Comparison of ENCODE assay signal across 8 mouse cellular contexts in the genomic region with DNA sequence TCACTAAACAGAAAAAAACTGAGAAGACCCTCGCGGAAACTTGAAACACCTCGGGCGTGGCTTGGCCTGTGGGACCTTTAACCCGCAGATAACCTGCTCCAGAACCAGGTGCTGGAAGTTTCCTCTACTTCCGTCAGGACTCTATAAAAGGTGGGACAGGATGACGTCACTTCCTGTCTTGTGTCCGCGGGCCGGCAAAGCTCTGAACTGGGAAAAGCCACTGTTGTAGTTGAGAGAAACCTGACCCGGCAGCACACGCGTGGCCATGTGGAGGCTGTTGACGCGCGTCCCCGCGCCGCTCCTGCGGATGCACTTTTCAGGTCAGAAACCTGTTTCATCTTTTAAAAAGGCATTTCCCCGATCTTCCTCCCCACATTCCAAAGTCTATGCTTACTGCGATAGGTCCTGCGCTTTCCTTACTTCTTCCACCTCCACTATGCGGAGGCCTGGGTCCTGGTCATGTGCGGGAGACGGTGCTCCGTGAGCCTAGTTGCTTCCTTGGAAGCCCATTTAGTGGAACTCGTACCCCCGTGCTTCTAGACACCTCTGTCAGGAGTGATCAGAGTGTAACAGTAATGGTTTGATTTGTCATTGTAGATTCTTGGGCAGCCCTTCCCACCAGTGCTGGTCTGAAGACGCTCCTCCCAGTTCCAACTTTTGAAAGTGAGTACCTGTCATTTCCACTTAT. TPM values are rescaled to one million over a fixed set of nuclear protein-coding genes. Genes with fewer than 3 reads are reported as not detected.
A peak's percentile ranks its signal among the peaks of the same experiment; 100 is the strongest.
DNase-seq lines count a peak whose midpoint lies in the region; ATAC-seq lines count a peak whose summit lies in the region.

A gene (plus strand): TSS at position 187 of the 688 bp plus-strand sequence.

- DNase-seq in adipocyte (ENCODE audit: low spot score) = peak; percentile 96
- peak; percentile 95 for DNase-seq in embryo, embryonic 10 days (ENCODE audit: low spot score)
- DNase-seq in gastrocnemius, postnatal 10 days = peak; percentile 79
- DNase-seq in induced T-regulatory cell, adult 2 months (ENCODE audit: low read depth) = peak; percentile 97
- DNase-seq in left cerebral cortex, adult 9 months (ENCODE audit: low spot score in 2 of 2) = peak; percentile 77 to 94
- DNase-seq in right cerebral cortex, postnatal 14 days = peak; percentile 84
- peak; percentile 84 to 87 for DNase-seq in urinary bladder, postnatal 36 days (ENCODE audit: low spot score in 2 of 2)

- ATAC-seq in megakaryocyte progenitor cell, adult 5-6 weeks (replicated peaks; ENCODE audit: poor library complexity) = peak; percentile 91

RNA-seq across cellular contexts. Expression of the gene that starts here (rescaled TPM):
- total RNA-seq in gastrocnemius, postnatal 10 days (2021) = 10 to 100 TPM; 37.4 to 46.0 TPM
- total RNA-seq in megakaryocyte progenitor cell, adult 5-6 weeks (2015) = 79.3 and 89.8 TPM in 2 replicates
- total RNA-seq in megakaryocyte progenitor cell, adult 5-6 weeks (2017) = 104 and 113 TPM in 2 replicates

Comparison
In these comparisons a context has a peak if more than half of its experiments do, and no peak if none do; other contexts are left out.
1. Peak in every context shown above with its lines: DNase-seq and ATAC-seq.